Mouse (Mus musculus) limb, embryonic 11.5 days (tissue): ENCODE data around the gene Fgb. TPM values are rescaled to one million over a fixed set of nuclear protein-coding genes. Genes with fewer than 3 reads are reported as not detected.

ENCODE experiments used
- ATAC-seq: fragments of 200-750 bp; cut with Nextera tagmentation; 2 replicates; pipeline ENCODE4 v1.8.0; 2017; ENCODE audit warnings: low read depth; ENCODE audit not compliant: insufficient number of reproducible peaks, low FRiP score, low TSS enrichment
- DNase-seq: peaks from one replicate; pipeline ENCODE4 v3.0.0-alpha.2; 2015; ENCODE audit warnings: low spot score
- H3K27ac ChIP-seq: fragments of 300-500 bp; sonication (generic); replicated peaks from 2 replicates; pipeline ENCODE4 v1.5.1; 2014; ENCODE audit warnings: low read depth, mild to moderate bottlenecking, low read length
- H3K27me3 ChIP-seq: fragments of 300-500 bp; sonication (generic); 2 replicates; pipeline ENCODE4 v1.6.1; 2014; ENCODE audit warnings: mild to moderate bottlenecking, low read length, mixed read lengths; ENCODE audit not compliant: control insufficient read depth, insufficient read depth
- H3K36me3 ChIP-seq: fragments of 300-500 bp; sonication (generic); 2 replicates; pipeline ENCODE4 v1.6.1; 2014; ENCODE audit warnings: mild to moderate bottlenecking, low read length, moderate library complexity, mixed read lengths; ENCODE audit not compliant: control insufficient read depth, insufficient read depth
- H3K4me1 ChIP-seq: fragments of 300-500 bp; sonication (generic); 2 replicates; pipeline ENCODE4 v1.6.1; 2014; ENCODE audit warnings: low read length, mixed read lengths; ENCODE audit not compliant: control insufficient read depth, insufficient read depth
- H3K4me2 ChIP-seq: fragments of 300-500 bp; sonication (generic); 2 replicates; pipeline ENCODE4 v1.6.1; 2014; ENCODE audit warnings: low read depth, mild to moderate bottlenecking, moderate library complexity; ENCODE audit not compliant: severe bottlenecking
- H3K4me3 ChIP-seq: fragments of 300-500 bp; sonication (generic); 2 replicates; pipeline ENCODE4 v1.5.1; 2014; ENCODE audit warnings: low read depth, low read length
- H3K9ac ChIP-seq: fragments of 300-500 bp; sonication (generic); 2 replicates; pipeline ENCODE4 v1.6.1; 2014; ENCODE audit warnings: mild to moderate bottlenecking, low read length
- H3K9me3 ChIP-seq: fragments of 300-500 bp; sonication (generic); 2 replicates; pipeline ENCODE4 v1.6.1; 2016; ENCODE audit warnings: low read length; ENCODE audit not compliant: control insufficient read depth
- WGBS: fragments of 180-500 bp; shearing (Covaris S2); extraction: QIAGEN DNeasy Blood & Tissue Kit; methylation state at CpG from one replicate; pipeline ENCODE4 v1.1.7; 2014; 5-methylcytosine and 5-hydroxymethylcytosine counted together
- polyA plus RNA-seq: library from polyadenylated mRNA; unstranded; fragments of >200 nt; fragmentation: Nextera tagmentation; extraction: Ambion mirVana; gene quantifications from 2 replicates; pipeline ENCODE4 v1.2.1, GENCODE M21; 2014

Gene Fgb
- polyA plus RNA-seq, 1 experiment from 2014 or later = 0.20 TPM

- Histone ChIP-seq H3K4me2 (no peak overlapping the region), H3K27me3 (no peaks in the 10 kb centered on the region), H3K9ac (no peak overlapping the region), H3K27ac (no peak overlapping the region), H3K4me1 (0 out of 2 replicates have a peak, but pooled peaks cover 7% of the 10 kb centered on the region), H3K4me3 (no peak overlapping the region), H3K9me3 (no peaks in the 10 kb centered on the region), H3K36me3 (peaks cover 15% of the 10 kb centered on the region; the same call in 1 of the 2 replicates)
- no peak for DNase-seq
- 89% methylated on average over 2 of the region's 2 CpGs for WGBS
- no peak for ATAC-seq
Measured at GRCm38 (mm10) chr3:83057046-83057445, 7.4 kb upstream of the Fgb start.

- Histone ChIP-seq H3K9me3 (no peaks in the 10 kb centered on the region), H3K4me3 (peak within 1 kb of the TSS; percentile 76), H3K36me3 (peaks cover 6% of the 10 kb centered on the region; the same call in 1 of the 2 replicates), H3K4me2 (peak within 1 kb of the TSS; percentile 76), H3K4me1 (0 out of 2 replicates have a peak, but pooled peaks cover 7% of the 10 kb centered on the region), H3K27me3 (no peaks in the 10 kb centered on the region), H3K9ac (peak within 1 kb of the TSS; percentile 56), H3K27ac (no peak within 1 kb of the TSS)
- peak; percentile 98 for ATAC-seq
- WGBS = under 1% methylated on average over 61 of the region's 61 CpGs
- peak; percentile 99 for DNase-seq
Measured at GRCm38 (mm10) chr3:83055281-83056038, 5.8 kb upstream of the Fgb start, which contains the start of gene Plrg1. Gene Plrg1 (plus strand): TSS chr3:83055522.

GRCm38 (mm10) chr3:83054759-83055158 lies 5.1 kb upstream of the Fgb start:
- Histone ChIP-seq H3K27me3 (no peaks in the 10 kb centered on the region), H3K9ac (no peak overlapping the region), H3K4me2 (peak overlapping the region; percentile 23; the same call in 1 of the 2 replicates), H3K4me1 (0 out of 2 replicates have a peak, but pooled peaks cover 7% of the 10 kb centered on the region), H3K4me3 (peak overlapping the region; percentile 21; the same call in 1 of the 2 replicates), H3K9me3 (no peaks in the 10 kb centered on the region), H3K36me3 (peaks cover 6% of the 10 kb centered on the region; the same call in 1 of the 2 replicates), H3K27ac (no peak overlapping the region)
- ATAC-seq = no peak; the same call in 1 of the 2 replicates
- no peak for DNase-seq
- 32% methylated on average over 13 of the region's 13 CpGs for WGBS

- Histone ChIP-seq H3K27me3 (no peaks in the 10 kb centered on the region), H3K4me2 (no peak overlapping the region), H3K4me1 (0 out of 2 replicates have a peak, but pooled peaks cover 7% of the 10 kb centered on the region), H3K27ac (no peak overlapping the region), H3K36me3 (peaks cover 4% of the 10 kb centered on the region; the same call in 1 of the 2 replicates), H3K9me3 (no peaks in the 10 kb centered on the region), H3K4me3 (no peak overlapping the region), H3K9ac (no peak overlapping the region)
- DNase-seq (peak; percentile 55), ATAC-seq (no peak)
- WGBS = 40% methylated on average over 10 of the region's 10 CpGs
Measured at GRCm38 (mm10) chr3:83053758-83054157, 4.1 kb upstream of the Fgb start.

GRCm38 (mm10) chr3:83053126-83053525 lies 3.5 kb upstream of the Fgb start:
- ATAC-seq (no peak), DNase-seq (no peak)
- no peaks in the 10 kb centered on the region for H3K9me3 ChIP-seq
- H3K27ac ChIP-seq = no peak overlapping the region
- no peaks in the 10 kb centered on the region for H3K36me3 ChIP-seq
- 91% methylated on average over 7 of the region's 7 CpGs for WGBS
- H3K27me3 ChIP-seq = no peaks in the 10 kb centered on the region
- no peak overlapping the region for H3K4me3 ChIP-seq
- no peak overlapping the region for H3K9ac ChIP-seq
- H3K4me1 ChIP-seq = 0 out of 2 replicates have a peak, but pooled peaks cover 7% of the 10 kb centered on the region
- H3K4me2 ChIP-seq = no peak overlapping the region

- DNase-seq (no peak), ATAC-seq (no peak)
- Histone ChIP-seq H3K9me3 (no peaks in the 10 kb centered on the region), H3K27me3 (no peaks in the 10 kb centered on the region), H3K36me3 (no peaks in the 10 kb centered on the region), H3K4me1 (0 out of 2 replicates have a peak, but pooled peaks cover 7% of the 10 kb centered on the region), H3K27ac (no peak overlapping the region), H3K9ac (no peak overlapping the region), H3K4me3 (no peak overlapping the region), H3K4me2 (no peak overlapping the region)
- 84% methylated on average over 5 of the region's 5 CpGs for WGBS
Measured at GRCm38 (mm10) chr3:83052102-83052501, 2.4 kb upstream of the Fgb start.

GRCm38 (mm10) chr3:83050661-83051060 lies 998 bp upstream of the Fgb start:
- 88% methylated on average over 5 of the region's 5 CpGs for WGBS
- Histone ChIP-seq H3K27me3 (no peaks in the 10 kb centered on the region), H3K4me3 (no peak overlapping the region), H3K27ac (no peak overlapping the region), H3K9ac (no peak overlapping the region), H3K4me1 (no peaks in the 10 kb centered on the region), H3K36me3 (no peaks in the 10 kb centered on the region), H3K4me2 (no peak overlapping the region), H3K9me3 (no peaks in the 10 kb centered on the region)
- no peak for DNase-seq
- no peak for ATAC-seq

- H3K4me2 ChIP-seq = no peak overlapping the region
- WGBS = 86% methylated on average over 11 of the region's 11 CpGs
- no peaks in the 10 kb centered on the region for H3K4me1 ChIP-seq
- no peaks in the 10 kb centered on the region for H3K27me3 ChIP-seq
- H3K36me3 ChIP-seq = no peaks in the 10 kb centered on the region
- no peak overlapping the region for H3K27ac ChIP-seq
- ATAC-seq (no peak), DNase-seq (no peak)
- no peak overlapping the region for H3K9ac ChIP-seq
- H3K9me3 ChIP-seq = no peaks in the 10 kb centered on the region
- H3K4me3 ChIP-seq = no peak overlapping the region
Measured at GRCm38 (mm10) chr3:83046649-83047048, 3.0 kb downstream of the Fgb start.
